8 mouse cellular contexts compared by ENCODE assay signal in the genomic region with DNA sequence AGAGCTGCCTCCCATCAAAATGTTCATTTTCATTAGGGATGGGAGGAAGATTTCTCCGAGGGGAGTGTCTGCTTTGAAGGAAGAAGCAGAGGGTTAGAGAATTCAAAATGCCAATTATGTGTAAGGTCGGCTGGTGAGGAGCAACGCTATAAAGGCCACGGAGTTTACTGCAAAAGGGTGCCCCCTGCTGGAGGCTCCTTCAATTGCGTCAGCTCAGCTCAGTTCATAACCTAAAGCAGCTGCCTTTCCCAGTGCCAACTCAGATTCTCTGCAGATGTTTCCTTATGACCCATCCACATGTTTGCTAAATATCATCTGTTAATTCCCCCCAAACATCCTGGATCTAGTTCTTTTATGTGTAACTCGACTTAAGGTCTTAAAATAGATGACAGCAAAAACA.
A peak's percentile ranks its signal among the peaks of the same experiment; 100 is the strongest.
DNase-seq lines count a peak whose midpoint lies in the region; TF ChIP-seq lines count a peak whose summit lies in the region.

No protein-coding gene starts in this region.

- WGBS in forebrain, embryonic 10.5 days: 1% methylated on average over 6 of the region's 6 CpGs
- 2% methylated on average over 6 of the region's 6 CpGs for WGBS in thymus, adult 2 months

- DNase-seq in CH12.LX (ENCODE audit: extremely low read depth): peak; percentile 80
- DNase-seq in brain, embryonic 14.5 days (ENCODE audit: low read depth): peak; percentile 90
- DNase-seq in forebrain, embryonic 10.5 days (ENCODE audit: extremely low spot score, low spot score): peak; percentile 83
- peak; percentile 90 to 91 for DNase-seq in heart, postnatal 10 days
- DNase-seq in kidney, postnatal 25 days: peak; percentile 88 to 97
- peak; percentile 74 to 75 for DNase-seq in lung, adult 18-20 months
- peak; percentile 62 for DNase-seq in ovary, adult 18-20 months (ENCODE audit: low spot score)
- DNase-seq in thymus, adult 2 months: peak; percentile 75

- H3K9me3 ChIP-seq in CH12.LX (replicated peaks; ENCODE audit: low read length): no peaks in the 10 kb centered on the region
- no peaks in the 10 kb centered on the region for H3K9me3 ChIP-seq in forebrain, embryonic 10.5 days

- no peak overlapping the region for H3K4me3 ChIP-seq in CH12.LX (replicated peaks in 1 of 3; ENCODE audit: low read depth in 2 of 3, low read length in 2 of 3, poor library complexity in 1 of 3)
- H3K4me3 ChIP-seq in forebrain, embryonic 10.5 days: no peak overlapping the region
- H3K4me3 ChIP-seq in thymus, adult 2 months (ENCODE audit: control insufficient read depth, insufficient read depth, low read length): no peak overlapping the region

- H3K4me2 ChIP-seq in CH12.LX (ENCODE audit: insufficient read depth, low read depth, poor library complexity, severe bottlenecking): peak overlapping the region; percentile 38; the same call in 1 of the 2 replicates

- dilution Hi-C loops in CH12.LX (cut with MboI; ENCODE audit: extremely low pct_ligation_motif_present, extremely low pct_unique_long_range_greater_than_20kb, low sequenced_read_pairs): no loop called here

- TF ChIP-seq EP300 in CH12.LX (IDR thresholded peaks at IDR 0.05; ENCODE audit: low read length): no peak

- H3K27me3 ChIP-seq in CH12.LX (replicated peaks): no peaks in the 10 kb centered on the region
- peaks cover 56% of the 10 kb centered on the region for H3K27me3 ChIP-seq in forebrain, embryonic 10.5 days (ENCODE audit: poor library complexity, severe bottlenecking)
- H3K27me3 ChIP-seq in thymus, adult 2 months (ENCODE audit: control insufficient read depth, insufficient read depth, low read length): no peaks in the 10 kb centered on the region

- H3K79me2 ChIP-seq in CH12.LX (replicated peaks; ENCODE audit: control insufficient read depth, extremely low read depth, insufficient read depth, poor library complexity, severe bottlenecking): no peaks in the 10 kb centered on the region

- H3K27ac ChIP-seq in CH12.LX (ENCODE audit: insufficient read depth, low read depth): no peak overlapping the region
- no peak overlapping the region for H3K27ac ChIP-seq in forebrain, embryonic 10.5 days
- no peak overlapping the region for H3K27ac ChIP-seq in thymus, adult 2 months (ENCODE audit: control insufficient read depth, insufficient read depth, low read length)

- no peaks in the 10 kb centered on the region for H3K4me1 ChIP-seq in CH12.LX (ENCODE audit: control insufficient read depth in 1 of 2, insufficient read depth in 2 of 2)
- H3K4me1 ChIP-seq in forebrain, embryonic 10.5 days: peaks cover 9% of the 10 kb centered on the region
- H3K4me1 ChIP-seq in thymus, adult 2 months (replicated peaks; ENCODE audit: control insufficient read depth, insufficient read depth, low read length): no peaks in the 10 kb centered on the region

- TF ChIP-seq CTCF in CH12.LX (conservative IDR thresholded peaks at IDR 0.05 in 1 of 2, IDR thresholded peaks at IDR 0.05 in 1 of 2; ENCODE audit: low read depth in 2 of 2, low read length in 2 of 2): peak; percentile 86 to 94
- peak; percentile 97 for TF ChIP-seq CTCF in brain, embryonic 14.5 days (IDR thresholded peaks at IDR 0.05; ENCODE audit: borderline replicate concordance, extremely low read depth, insufficient read depth, insufficient read length)
- peak; percentile 48; the same call in 1 of the 2 replicates for TF ChIP-seq CTCF in thymus, adult 2 months (IDR thresholded peaks at IDR 0.05; ENCODE audit: borderline replicate concordance, control insufficient read depth, extremely low read depth, insufficient read depth, low read length, poor library complexity)

- no peaks in the 10 kb centered on the region for H3K36me3 ChIP-seq in CH12.LX (replicated peaks in 1 of 2; ENCODE audit: control insufficient read depth in 1 of 2, insufficient read depth in 1 of 2, low read length in 1 of 2)
- no peaks in the 10 kb centered on the region for H3K36me3 ChIP-seq in forebrain, embryonic 10.5 days (replicated peaks)
- no peaks in the 10 kb centered on the region for H3K36me3 ChIP-seq in thymus, adult 2 months (ENCODE audit: control insufficient read depth, insufficient read depth, low read length)

- peak; percentile 91 for TF ChIP-seq RAD21 in CH12.LX (IDR thresholded peaks at IDR 0.05; ENCODE audit: low read depth, low read length)

- no peak for TF ChIP-seq POLR2A in CH12.LX (IDR thresholded peaks at IDR 0.05; ENCODE audit: low read depth, low read length)
- TF ChIP-seq POLR2A in brain, embryonic 14.5 days (IDR thresholded peaks at IDR 0.05; ENCODE audit: borderline replicate concordance, extremely low read depth, insufficient read depth, insufficient read length, poor library complexity, severe bottlenecking): no peak
- no peak for TF ChIP-seq POLR2A in thymus, adult 2 months (IDR thresholded peaks at IDR 0.05; ENCODE audit: control insufficient read depth, extremely low read depth, insufficient read depth, low read length, poor library complexity)

- intact Hi-C loops in heart, postnatal 10 days (cut with DNase I): loop anchor here (1.0 to 10.0 kb wide), 7 partner anchors 56 to 620 kb away; partner anchors contain the start of gene Mtx2

- in situ Hi-C loops in CH12.LX (cut with MboI; ENCODE audit: low pct_ligation_motif_present, low pct_unique_long_range_greater_than_20kb, low sequenced_read_pairs): loop anchor here (5.0 kb wide), 1 partner anchor 247 kb away; no protein-coding TSS in a partner anchor

- no peak overlapping the region for H3K9ac ChIP-seq in CH12.LX (ENCODE audit: insufficient read depth, low read depth)

TF ChIP-seq in CH12.LX, 34 proteins besides CTCF, POLR2A, EP300 and RAD21:
- TF ChIP-seq PAX5 (IDR thresholded peaks at IDR 0.05; ENCODE audit: low read length) (no peak), MAFK (IDR thresholded peaks at IDR 0.05; ENCODE audit: insufficient replicate concordance, low read length) (peak; percentile 41; the same call in 1 of the 2 replicates), MAZ (IDR thresholded peaks at IDR 0.05; ENCODE audit: low read depth, low read length) (peak; percentile 26; the same call in 1 of the 2 replicates), MYC (IDR thresholded peaks at IDR 0.05; ENCODE audit: low read depth, low read length) (0 out of 2 replicates have a peak, but pooled peaks have one; percentile 46), TCF12 (IDR thresholded peaks at IDR 0.05; ENCODE audit: low read depth, low read length) (0 out of 2 replicates have a peak, but pooled peaks have one; percentile 16), IRF4 (IDR thresholded peaks at IDR 0.05; ENCODE audit: low read depth, low read length) (peak; percentile 18; the same call in 1 of the 2 replicates), SIN3A (IDR thresholded peaks at IDR 0.05; ENCODE audit: low read length) (peak; percentile 56; the same call in 1 of the 2 replicates), SMC3 (IDR thresholded peaks at IDR 0.05; ENCODE audit: low read depth, low read length) (peak; percentile 98), RCOR1 (conservative IDR thresholded peaks at IDR 0.05; ENCODE audit: low read depth, low read length) (no peak), USF2 (conservative IDR thresholded peaks at IDR 0.05; ENCODE audit: low read depth, low read length) (no peak), USF1 (IDR thresholded peaks at IDR 0.05; ENCODE audit: low read depth, low read length) (no peak), ZC3H11A (IDR thresholded peaks at IDR 0.05; ENCODE audit: low read depth, low read length) (peak; percentile 91), UBTF (IDR thresholded peaks at IDR 0.05; ENCODE audit: low read depth, low read length) (no peak), NELFE (IDR thresholded peaks at IDR 0.05; ENCODE audit: low read depth, low read length) (no peak), BHLHE40 (IDR thresholded peaks at IDR 0.05; ENCODE audit: low read depth, low read length) (no peak), E2F4 (IDR thresholded peaks at IDR 0.05; ENCODE audit: insufficient replicate concordance, low read depth, low read length) (no peak)
TF ChIP-seq in CH12.LX: peak in this region for 8.
